Mouse (Mus musculus) small intestine, adult 2 months (tissue): ENCODE results near the gene Pfn1. TPM values are rescaled to one million over a fixed set of nuclear protein-coding genes. Genes with fewer than 3 reads are reported as not detected.
A peak's percentile ranks its signal among the peaks of the same experiment; 100 is the strongest.

ENCODE experiments used
- H3K27ac ChIP-seq: fragments of 200-500 bp; 2 replicates; pipeline ENCODE4 v1.5.1; 2012; ENCODE audit warnings: low read depth, low read length, control low read depth, inconsistent platforms; ENCODE audit not compliant: insufficient read depth
- H3K27me3 ChIP-seq: fragments of 200-500 bp; 2 replicates; pipeline ENCODE4 v1.6.1; 2012; ENCODE audit warnings: mild to moderate bottlenecking, moderate library complexity, low read length, inconsistent platforms; ENCODE audit not compliant: control insufficient read depth, insufficient read depth
- H3K36me3 ChIP-seq: fragments of 200-500 bp; 2 replicates; pipeline ENCODE4 v1.6.1; 2012; ENCODE audit warnings: mild to moderate bottlenecking, low read length, control low read depth, inconsistent platforms; ENCODE audit not compliant: control insufficient read depth, insufficient read depth
- H3K4me1 ChIP-seq: fragments of 200-500 bp; 2 replicates; pipeline ENCODE4 v1.6.1; 2012; ENCODE audit warnings: low read length, inconsistent platforms, mixed read lengths; ENCODE audit not compliant: control insufficient read depth, insufficient read depth, insufficient read length
- H3K4me3 ChIP-seq: fragments of 200-500 bp; 2 replicates; pipeline ENCODE4 v1.5.1; 2012; ENCODE audit warnings: low read depth, mild to moderate bottlenecking, control low read depth, inconsistent platforms, low read length, moderate library complexity
- CTCF ChIP-seq: fragments of 200-500 bp; IDR thresholded peaks from 2 replicates; pipeline ENCODE4 v1.5.1; 2012; ENCODE audit warnings: low read depth, mild to moderate bottlenecking, control low read depth, inconsistent platforms, low read length, moderate library complexity, mixed read lengths; ENCODE audit not compliant: insufficient replicate concordance, insufficient read length; ENCODE audit errors: extremely low read depth
- POLR2A ChIP-seq: fragments of 200-500 bp; IDR thresholded peaks from 2 replicates; pipeline ENCODE4 v1.6.1; 2012; ENCODE audit warnings: low read depth, mild to moderate bottlenecking, control low read depth, inconsistent platforms, low read length, moderate library complexity
- WGBS: fragments of 180-500 bp; shearing (Covaris S2); methylation state at CpG from one replicate; pipeline ENCODE4 v1.1.7; 2018; 5-methylcytosine and 5-hydroxymethylcytosine counted together
- polyA plus RNA-seq: library from polyadenylated mRNA; depleted of rRNA; stranded (reverse); fragments of >200 nt; gene quantifications from 2 replicates; pipeline ENCODE4 v1.2.3, GENCODE M21; 2012; rRNA removed

The Pfn1 gene
- polyA plus RNA-seq = 2,319 and 5,668 TPM in 2 replicates

- Histone ChIP-seq H3K27me3 (no peaks in the 10 kb centered on the region), H3K27ac (peak within 1 kb of the TSS; percentile 99), H3K4me3 (peak within 1 kb of the TSS; percentile 87), H3K4me1 (peaks cover 27% of the 10 kb centered on the region), H3K36me3 (peaks cover 40% of the 10 kb centered on the region)
- WGBS = under 1% methylated on average over 56 of the region's 61 CpGs
- TF ChIP-seq POLR2A (peak; percentile 97), CTCF (no peak)
These were observed at the start of gene Pfn1 for GRCm38 (mm10) chr11:70654198-70654922. TSS of gene Pfn1 (minus strand) at chr11:70654644.

DNA sequence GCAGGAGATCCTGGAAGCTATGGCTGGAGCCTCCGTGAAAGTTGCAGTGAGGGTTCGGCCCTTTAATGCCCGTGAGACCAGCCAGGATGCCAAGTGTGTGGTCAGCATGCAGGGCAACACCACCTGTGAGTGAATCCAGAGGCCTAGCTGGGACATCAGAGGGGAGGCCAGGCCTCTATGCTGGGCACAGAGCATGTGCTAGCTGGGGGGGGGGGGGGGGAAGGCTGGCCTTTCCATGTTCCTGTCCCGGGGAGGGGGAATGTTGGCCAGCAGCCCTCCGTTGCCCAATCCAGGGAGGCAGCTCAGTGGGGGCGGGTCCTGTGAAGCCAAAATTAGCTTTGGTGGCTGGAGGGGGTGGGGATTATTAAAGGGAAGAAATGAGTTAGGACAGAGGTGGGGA is 48.3 kb upstream of the Pfn1 start:
- peaks cover 49% of the 10 kb centered on the region for H3K36me3 ChIP-seq
- TF ChIP-seq CTCF (no peak), POLR2A (no peak)
- no peaks in the 10 kb centered on the region for H3K27me3 ChIP-seq
- no peak overlapping the region for H3K27ac ChIP-seq
- 77% methylated on average over 6 of the region's 6 CpGs for WGBS
- peaks cover 12% of the 10 kb centered on the region for H3K4me1 ChIP-seq
- H3K4me3 ChIP-seq = no peak overlapping the region

- H3K4me3 ChIP-seq = no peak overlapping the region
- H3K4me1 ChIP-seq = peaks cover 12% of the 10 kb centered on the region
- 74% methylated on average over 6 of the region's 6 CpGs for WGBS
- no peak overlapping the region for H3K27ac ChIP-seq
- peaks cover 44% of the 10 kb centered on the region for H3K36me3 ChIP-seq
- no peak for TF ChIP-seq POLR2A
- TF ChIP-seq CTCF = no peak
- H3K27me3 ChIP-seq = no peaks in the 10 kb centered on the region
These were observed 47.7 kb upstream of the Pfn1 start for GRCm38 (mm10) chr11:70701984-70702733.

DNA sequence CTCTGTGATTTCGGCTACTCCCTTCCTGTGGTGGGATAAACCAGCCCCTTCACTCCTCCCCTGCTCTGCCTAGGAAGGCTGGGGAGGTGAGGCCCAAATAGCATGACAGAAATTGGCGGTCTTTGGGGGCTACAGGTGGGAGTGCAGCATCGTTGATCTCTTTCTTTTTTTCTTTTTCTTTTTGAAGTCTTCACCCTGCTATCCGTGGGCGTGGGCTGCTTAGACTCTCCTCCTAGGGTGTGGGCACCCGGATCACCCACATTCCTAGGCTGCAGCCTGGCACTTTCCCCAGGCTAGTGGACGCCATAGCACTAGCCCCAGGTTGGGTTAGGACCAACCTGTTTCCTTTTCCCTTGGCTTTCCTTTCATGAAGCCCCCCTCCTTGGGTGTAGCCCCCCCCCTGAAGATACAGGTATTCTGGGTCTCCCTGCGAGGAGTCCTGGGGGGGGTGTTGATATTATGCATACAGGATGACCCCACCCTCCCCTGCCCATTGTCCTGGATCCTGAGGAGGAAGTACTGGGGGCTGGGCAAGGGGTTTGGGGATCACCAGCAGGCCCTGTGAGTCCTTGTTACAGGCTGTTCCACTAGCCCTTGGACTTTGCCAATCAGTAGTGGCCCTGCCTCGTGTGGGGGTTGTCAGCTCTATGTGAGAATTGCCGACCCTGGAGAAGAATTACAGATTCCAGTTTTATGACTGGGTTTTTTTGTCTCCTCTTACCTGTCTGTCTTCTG is 46.9 kb upstream of the Pfn1 start:
- 4% methylated on average over 10 of the region's 10 CpGs for WGBS
- TF ChIP-seq CTCF (no peak), POLR2A (no peak)
- no peaks in the 10 kb centered on the region for H3K27me3 ChIP-seq
- H3K27ac ChIP-seq = peak overlapping the region; percentile 99
- peak overlapping the region; percentile 80 for H3K4me3 ChIP-seq
- peaks cover 12% of the 10 kb centered on the region for H3K4me1 ChIP-seq
- peaks cover 36% of the 10 kb centered on the region for H3K36me3 ChIP-seq

DNA sequence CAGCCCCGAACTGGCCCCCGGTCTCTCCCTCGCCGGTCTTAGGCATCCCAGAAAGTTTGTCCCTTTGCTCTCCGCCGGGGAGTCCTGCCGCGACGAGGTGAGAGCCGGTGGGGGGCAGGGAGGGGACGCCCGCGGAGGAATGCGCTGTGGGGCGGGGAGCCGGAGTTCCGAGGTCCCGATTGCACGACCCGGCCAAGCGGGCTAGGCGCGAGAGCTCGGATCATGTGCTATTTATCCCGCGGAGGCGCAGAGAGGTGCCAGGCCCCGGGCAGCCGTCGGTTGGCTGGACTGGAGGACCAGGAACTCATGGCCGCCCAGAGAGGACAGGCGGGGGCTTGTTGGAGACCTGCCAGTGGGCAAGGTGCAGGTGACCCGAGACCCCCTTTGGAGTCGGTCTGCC is 46.2 kb upstream of the Pfn1 start:
- H3K27ac ChIP-seq = peak overlapping the region; percentile 99

GRCm38 (mm10) chr11:70699722-70700556 is 45.5 kb upstream of the Pfn1 start, which contains the start of the genes Inca1 and Kif1c:
TSS of gene Inca1 (minus strand) at chr11:70700155.
TSS of gene Kif1c (plus strand) at chr11:70700548.
- Histone ChIP-seq H3K36me3 (peaks cover 23% of the 10 kb centered on the region), H3K4me1 (peaks cover 12% of the 10 kb centered on the region), H3K4me3 (peak within 1 kb of the TSS; percentile 80), H3K27me3 (no peaks in the 10 kb centered on the region), H3K27ac (peak within 1 kb of the TSS; percentile 99)
- TF ChIP-seq POLR2A (peak; percentile 71), CTCF (no peak)
- 2% methylated on average over 69 of the region's 69 CpGs for WGBS

More for the DNA sequence above, 46.2 kb upstream of the Pfn1 start:
- H3K36me3 ChIP-seq = peaks cover 29% of the 10 kb centered on the region
- H3K4me1 ChIP-seq = peaks cover 12% of the 10 kb centered on the region
- WGBS = under 1% methylated on average over 34 of the region's 34 CpGs
- H3K4me3 ChIP-seq = peak overlapping the region; percentile 80
- no peak for TF ChIP-seq CTCF
- peak; percentile 31; the same call in 1 of the 2 replicates for TF ChIP-seq POLR2A
- no peaks in the 10 kb centered on the region for H3K27me3 ChIP-seq
